Mouse (Mus musculus): ENCODE measurements around the gene Tmem243. TPM values are rescaled to one million over a fixed set of nuclear protein-coding genes. Genes with fewer than 3 reads are reported as not detected.

The Tmem243 gene
- 1 to 10 TPM; 8.5 to 9.6 TPM for total RNA-seq (2021)

GRCm38 (mm10) chr5:9100207-9100848, at the start of gene Tmem243:
Gene Tmem243, plus strand, starts transcription at chr5:9100668.
- peak; percentile 84 to 88 for DNase-seq

- peak; percentile 32 to 45 for DNase-seq
Measured at GRCm38 (mm10) chr5:9056020-9056660, 44.3 kb upstream of the Tmem243 start.

- no peak for DNase-seq
Measured at GRCm38 (mm10) chr5:9057277-9057879, 43.1 kb upstream of the Tmem243 start.

- no peak for DNase-seq
Measured at GRCm38 (mm10) chr5:9059303-9060023, 41.0 kb upstream of the Tmem243 start.

GRCm38 (mm10) chr5:9060228-9060627, 40.2 kb upstream of the Tmem243 start:
- DNase-seq: no peak

GRCm38 (mm10) chr5:9064217-9064616, 36.3 kb upstream of the Tmem243 start:
- DNase-seq: no peak

- DNase-seq: peak; percentile 47
Measured at GRCm38 (mm10) chr5:9068886-9069285, 31.6 kb upstream of the Tmem243 start.

- DNase-seq: no peak
Measured at GRCm38 (mm10) chr5:9069599-9070209, 30.8 kb upstream of the Tmem243 start.

GRCm38 (mm10) chr5:9071360-9071759, 29.1 kb upstream of the Tmem243 start:
- no peak for DNase-seq

GRCm38 (mm10) chr5:9073177-9073854, 27.2 kb upstream of the Tmem243 start:
- no peak for DNase-seq

GRCm38 (mm10) chr5:9079773-9080501, 20.5 kb upstream of the Tmem243 start:
- DNase-seq: no peak

GRCm38 (mm10) chr5:9086924-9087719, 13.3 kb upstream of the Tmem243 start:
- no peak for DNase-seq

- DNase-seq: no peak
Measured at GRCm38 (mm10) chr5:9090493-9091106, 9.9 kb upstream of the Tmem243 start.

- no peak for DNase-seq
Measured at GRCm38 (mm10) chr5:9092716-9093115, 7.8 kb upstream of the Tmem243 start.

- no peak for DNase-seq
Measured at GRCm38 (mm10) chr5:9093490-9093889, 7.0 kb upstream of the Tmem243 start.

GRCm38 (mm10) chr5:9100849-9101801, 657 bp downstream of the Tmem243 start:
- peak in 1 of 2 experiments; percentile 17 for DNase-seq

- DNase-seq: no peak
Measured at GRCm38 (mm10) chr5:9102696-9103095, 2.2 kb downstream of the Tmem243 start.

- no peak for DNase-seq
Measured at GRCm38 (mm10) chr5:9103958-9104357, 3.5 kb downstream of the Tmem243 start.

- DNase-seq: no peak
Measured at GRCm38 (mm10) chr5:9106806-9107205, 6.3 kb downstream of the Tmem243 start.
